Mouse (Mus musculus) intestine, embryonic 15.5 days (tissue): Measurements from ENCODE around the gene Ptprz1. TPM values are rescaled to one million over a fixed set of nuclear protein-coding genes. Genes with fewer than 3 reads are reported as not detected.
"Not testable (repeated sequence)": the region's sequence is repeated elsewhere in the genome, so short reads cannot be mapped to it uniquely, and the experiment has no call there.

ENCODE experiments used
- ATAC-seq: fragments of 200-750 bp; cut with Nextera tagmentation; 2 replicates; pipeline ENCODE4 v1.8.0; 2017; ENCODE audit warnings: moderate TSS enrichment, moderate library complexity
- H3K27ac ChIP-seq: fragments of 300-500 bp; sonication (generic); 2 replicates; pipeline ENCODE4 v1.5.1; 2015; ENCODE audit warnings: mild to moderate bottlenecking, inconsistent platforms
- H3K27me3 ChIP-seq: fragments of 300-500 bp; sonication (generic); replicated peaks from 2 replicates; pipeline ENCODE4 v1.6.1; 2015; ENCODE audit warnings: inconsistent platforms
- H3K36me3 ChIP-seq: fragments of 300-500 bp; sonication (generic); 2 replicates; pipeline ENCODE4 v1.6.1; 2015; ENCODE audit warnings: inconsistent platforms
- H3K4me1 ChIP-seq: fragments of 300-500 bp; sonication (generic); replicated peaks from 2 replicates; pipeline ENCODE4 v1.6.1; 2015; ENCODE audit warnings: inconsistent platforms
- H3K4me2 ChIP-seq: fragments of 300-500 bp; sonication (generic); replicated peaks from 2 replicates; pipeline ENCODE4 v1.6.1; 2015; ENCODE audit warnings: mild to moderate bottlenecking, inconsistent platforms
- H3K4me3 ChIP-seq: fragments of 300-500 bp; sonication (generic); replicated peaks from 2 replicates; pipeline ENCODE4 v1.5.1; 2015; ENCODE audit warnings: inconsistent platforms
- H3K9ac ChIP-seq: fragments of 300-500 bp; sonication (generic); 2 replicates; pipeline ENCODE4 v1.6.1; 2015; ENCODE audit warnings: inconsistent platforms
- H3K9me3 ChIP-seq: fragments of 300-500 bp; sonication (generic); 2 replicates; pipeline ENCODE4 v1.6.1; 2016; ENCODE audit warnings: inconsistent platforms
- WGBS: fragments of 180-500 bp; shearing (Covaris S2); methylation state at CpG from one replicate; pipeline ENCODE4 v1.1.7; 2015; 5-methylcytosine and 5-hydroxymethylcytosine counted together
- polyA plus RNA-seq: library from polyadenylated mRNA; unstranded; fragments of >200 nt; fragmentation: Nextera tagmentation; extraction: Ambion mirVana; gene quantifications from 2 replicates; pipeline ENCODE4 v1.2.1, GENCODE M21; 2015

The Ptprz1 gene
- polyA plus RNA-seq, 1 experiment from 2014 or later: 3.9 TPM

DNA sequence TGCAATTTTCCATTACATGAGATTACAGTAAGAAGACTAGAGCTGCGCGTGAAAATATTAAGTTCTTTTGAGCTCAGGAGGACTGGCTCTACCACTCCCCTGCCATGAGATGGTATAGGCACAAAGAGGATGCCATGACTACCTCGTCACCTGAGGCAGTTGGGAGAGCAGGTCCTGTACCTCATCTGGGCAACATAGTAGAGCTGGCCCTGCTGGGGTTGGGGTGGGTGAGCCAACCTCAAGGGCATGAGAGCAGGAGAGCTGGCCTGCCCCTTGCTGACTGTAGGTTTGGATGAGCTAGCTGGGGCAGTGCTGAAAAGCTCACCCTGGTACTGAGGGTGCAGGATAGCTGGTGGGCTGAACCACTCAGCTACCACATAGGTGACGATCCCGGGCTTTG lies 180.4 kb downstream of the Ptprz1 start:
- WGBS: 85% methylated on average over 5 of the region's 5 CpGs
- no peak for ATAC-seq

DNA sequence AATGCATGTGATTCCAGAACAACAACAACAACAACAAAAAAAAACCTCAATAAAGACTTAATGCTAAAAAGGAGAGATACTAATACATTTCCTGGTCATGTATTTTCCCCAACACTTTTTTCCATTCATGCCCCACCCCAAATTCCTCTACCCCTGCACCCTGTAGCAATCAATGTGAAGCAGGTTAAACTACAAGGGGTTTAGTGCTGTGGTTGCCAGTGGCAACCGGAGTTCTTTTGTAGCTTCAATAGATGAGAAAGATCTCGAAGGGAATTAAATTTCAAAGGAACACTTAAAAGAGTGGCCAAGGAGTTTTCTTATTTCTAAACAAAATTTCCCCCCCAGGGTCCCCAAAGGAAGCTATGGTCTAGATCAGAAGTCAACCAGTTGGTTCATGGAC lies 200.8 kb downstream of the Ptprz1 start:
- ATAC-seq: no peak
- WGBS: 76% methylated on average over 2 of the region's 2 CpGs
- Histone ChIP-seq H3K9ac (no peak overlapping the region), H3K4me3 (no peak overlapping the region), H3K27ac (no peak overlapping the region), H3K27me3 (no peaks in the 10 kb centered on the region), H3K9me3 (no peaks in the 10 kb centered on the region), H3K4me2 (no peak overlapping the region), H3K4me1 (no peaks in the 10 kb centered on the region), H3K36me3 (no peaks in the 10 kb centered on the region)

More for the DNA sequence above, 180.4 kb downstream of the Ptprz1 start:
- Histone ChIP-seq H3K9me3 (no peaks in the 10 kb centered on the region), H3K9ac (no peak overlapping the region), H3K36me3 (no peaks in the 10 kb centered on the region), H3K27ac (no peak overlapping the region), H3K4me2 (no peak overlapping the region), H3K27me3 (no peaks in the 10 kb centered on the region), H3K4me3 (no peak overlapping the region), H3K4me1 (no peaks in the 10 kb centered on the region)

- H3K4me1 ChIP-seq: no peaks in the 10 kb centered on the region
- H3K27me3 ChIP-seq: no peaks in the 10 kb centered on the region
- H3K4me3 ChIP-seq: no peak overlapping the region
- no peaks in the 10 kb centered on the region for H3K36me3 ChIP-seq
- no peaks in the 10 kb centered on the region for H3K9me3 ChIP-seq
- no peak overlapping the region for H3K27ac ChIP-seq
- H3K9ac ChIP-seq: no peak overlapping the region
- H3K4me2 ChIP-seq: no peak overlapping the region
- no peak for ATAC-seq
- WGBS: 66% methylated on average over 2 of the region's 2 CpGs
Observed at GRCm38 (mm10) chr6:23078273-23078672, 203.0 kb downstream of the Ptprz1 start.

DNA sequence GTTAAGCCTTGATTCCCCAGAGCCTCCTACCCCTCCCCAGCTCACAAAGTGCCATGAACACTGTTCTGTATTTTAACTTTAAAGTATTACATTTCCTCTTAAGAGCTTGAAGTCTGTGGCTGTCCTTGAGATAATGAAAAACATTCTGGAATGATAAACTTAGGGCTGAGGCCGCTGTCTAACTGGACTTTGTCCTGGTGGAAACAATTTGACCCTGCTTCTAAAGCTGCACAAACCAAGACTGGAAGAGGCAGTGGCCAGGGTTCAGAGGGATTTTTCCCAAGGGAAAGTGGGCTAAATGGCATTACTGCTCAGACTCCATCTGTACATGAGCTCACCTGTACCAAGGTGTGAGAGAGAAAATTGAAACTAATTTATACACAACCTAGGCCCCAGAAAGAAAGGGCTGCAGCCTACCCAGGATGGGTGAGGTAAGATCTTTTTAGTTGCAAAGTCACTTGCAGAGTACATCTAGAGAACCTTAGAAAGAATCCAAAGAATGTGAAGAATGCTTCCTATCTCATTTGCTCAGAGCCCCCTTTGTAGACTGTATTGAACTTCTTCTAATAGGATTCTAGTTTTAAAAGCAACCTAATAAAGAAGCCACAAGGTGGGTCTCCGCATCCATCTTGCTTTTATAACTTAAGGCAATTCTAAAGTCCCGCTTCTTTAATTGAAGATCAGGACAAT lies 204.8 kb downstream of the Ptprz1 start:
- Histone ChIP-seq H3K27ac (no peak overlapping the region), H3K27me3 (no peaks in the 10 kb centered on the region), H3K4me2 (no peak overlapping the region), H3K9ac (no peak overlapping the region), H3K36me3 (no peaks in the 10 kb centered on the region), H3K4me1 (no peaks in the 10 kb centered on the region), H3K9me3 (no peaks in the 10 kb centered on the region), H3K4me3 (no peak overlapping the region)
- 44% methylated on average over 3 of the region's 3 CpGs for WGBS
- ATAC-seq: peak; percentile 72

- Histone ChIP-seq H3K4me1 (no peaks in the 10 kb centered on the region), H3K36me3 (no peaks in the 10 kb centered on the region), H3K27ac (0 out of 2 replicates have a peak overlapping the region, but pooled peaks have one; percentile 15), H3K9ac (no peak overlapping the region), H3K27me3 (no peaks in the 10 kb centered on the region), H3K9me3 (no peaks in the 10 kb centered on the region), H3K4me3 (no peak overlapping the region), H3K4me2 (no peak overlapping the region)
- peak; percentile 86 for ATAC-seq
- WGBS: 77% methylated on average over 5 of the region's 5 CpGs
Observed at GRCm38 (mm10) chr6:23084587-23085421, 209.5 kb downstream of the Ptprz1 start.

DNA sequence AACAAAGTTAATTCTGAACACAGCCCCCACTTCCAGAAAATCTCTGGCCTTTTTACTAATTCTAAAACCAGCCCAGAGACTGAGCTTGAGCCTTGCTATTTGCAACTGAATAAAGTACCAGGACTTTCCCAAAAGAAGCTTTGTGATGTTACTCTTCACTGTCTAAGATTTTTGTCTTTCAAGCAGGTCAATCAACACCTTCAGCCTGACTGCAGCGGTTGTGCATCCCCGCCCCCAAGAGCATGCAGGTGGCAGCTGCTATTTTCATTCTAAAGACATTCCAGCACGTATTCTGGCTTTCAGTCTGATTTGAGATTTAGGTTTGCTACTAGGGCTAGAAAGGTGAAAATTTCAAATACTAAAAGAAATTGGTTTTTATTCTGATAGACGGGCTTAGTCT lies 214.0 kb downstream of the Ptprz1 start:
- not testable (repeated sequence) for H3K27ac ChIP-seq, H3K9me3 ChIP-seq, H3K4me1 ChIP-seq, H3K36me3 ChIP-seq, H3K9ac ChIP-seq, ATAC-seq, H3K27me3 ChIP-seq, H3K4me3 ChIP-seq, H3K4me2 ChIP-seq
- 87% methylated on average over 4 of the region's 4 CpGs for WGBS

DNA sequence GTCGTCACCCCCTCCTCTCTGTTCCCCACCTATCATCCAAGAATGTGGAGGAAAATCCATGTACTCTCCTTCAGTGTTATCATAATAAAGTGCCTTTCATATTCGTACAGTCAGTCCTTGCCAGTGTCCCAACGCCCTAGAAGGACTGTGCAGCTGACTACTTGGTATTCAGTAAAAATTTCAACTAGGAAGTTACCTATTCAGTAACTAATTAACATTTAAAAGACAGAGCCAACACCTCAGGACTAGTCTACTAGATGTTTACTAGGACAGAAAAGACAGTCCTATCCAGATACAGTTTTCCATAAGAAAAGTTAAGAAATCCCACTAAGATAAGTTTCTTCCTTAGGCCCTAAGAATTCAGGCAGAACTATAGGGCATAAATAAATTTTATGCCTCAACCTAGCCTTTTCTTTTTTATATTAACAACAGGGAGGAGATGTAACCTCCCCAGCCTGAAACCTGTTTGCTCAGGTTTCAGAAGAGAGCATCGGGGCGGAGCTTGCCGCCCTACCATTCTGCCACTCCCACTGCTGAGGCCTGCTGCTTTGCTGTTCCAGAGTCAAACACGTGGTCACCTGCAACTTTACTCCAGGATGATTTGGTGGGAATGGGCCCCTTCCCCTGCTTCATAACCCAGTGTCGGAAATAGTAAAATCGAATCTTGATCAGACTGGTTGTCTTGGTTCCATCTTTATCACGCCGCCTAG lies 215.2 kb downstream of the Ptprz1 start:
- not testable (repeated sequence) for H3K27me3 ChIP-seq, H3K4me3 ChIP-seq, H3K4me2 ChIP-seq, ATAC-seq, H3K9me3 ChIP-seq, H3K36me3 ChIP-seq, H3K4me1 ChIP-seq, H3K27ac ChIP-seq, H3K9ac ChIP-seq
- WGBS: 89% methylated on average over 11 of the region's 11 CpGs
